Mouse (Mus musculus) liver, postnatal 0 days (tissue): Measurements from ENCODE around the gene Nrxn1. TPM values are rescaled to one million over a fixed set of nuclear protein-coding genes. Genes with fewer than 3 reads are reported as not detected.
A peak's percentile ranks its signal among the peaks of the same experiment; 100 is the strongest.

Experiments used
- ATAC-seq: fragments of 200-750 bp; cut with Nextera tagmentation; 2 replicates; pipeline ENCODE4 v1.8.0; 2017; ENCODE audit warnings: mild to moderate bottlenecking, moderate library complexity
- DNase-seq: peaks from one replicate; pipeline ENCODE4 v3.0.0-alpha.2; 2016
- H3K27ac ChIP-seq: fragments of 300-500 bp; sonication (generic); 2 replicates; pipeline ENCODE4 v1.5.1; 2014; ENCODE audit warnings: antibody characterized with exemption, moderate library complexity, mild to moderate bottlenecking, low read depth
- H3K27me3 ChIP-seq: fragments of 300-500 bp; sonication (generic); 2 replicates; pipeline ENCODE4 v1.6.1; 2014; ENCODE audit warnings: low read length, control low read depth, mixed read lengths; ENCODE audit not compliant: insufficient read depth
- H3K36me3 ChIP-seq: fragments of 300-500 bp; sonication (generic); replicated peaks from 2 replicates; pipeline ENCODE4 v1.6.1; 2014; ENCODE audit warnings: mild to moderate bottlenecking, control low read depth, low read length, moderate library complexity, mixed read lengths; ENCODE audit not compliant: insufficient read depth
- H3K4me1 ChIP-seq: fragments of 300-500 bp; sonication (generic); 2 replicates; pipeline ENCODE4 v1.6.1; 2014; ENCODE audit warnings: antibody characterized with exemption, mild to moderate bottlenecking, control low read depth; ENCODE audit not compliant: insufficient read depth
- H3K4me2 ChIP-seq: fragments of 300-500 bp; sonication (generic); 2 replicates; pipeline ENCODE4 v1.6.1; 2014; ENCODE audit warnings: low read depth, mild to moderate bottlenecking, low read length, moderate library complexity, mixed read lengths
- H3K4me3 ChIP-seq: fragments of 300-500 bp; sonication (generic); 2 replicates; pipeline ENCODE4 v1.5.1; 2014; ENCODE audit warnings: low read depth, low read length
- H3K9ac ChIP-seq: fragments of 300-500 bp; sonication (generic); replicated peaks from 2 replicates; pipeline ENCODE4 v1.6.1; 2014; ENCODE audit warnings: mild to moderate bottlenecking, moderate library complexity
- H3K9me3 ChIP-seq: fragments of 300-500 bp; sonication (generic); 2 replicates; pipeline ENCODE4 v1.6.1; 2016; ENCODE audit warnings: mild to moderate bottlenecking, control low read depth, low read length, mixed read lengths
- CTCF ChIP-seq: sonication (generic); IDR thresholded peaks from 2 replicates; pipeline ENCODE4 v1.5.1; 2016; ENCODE audit warnings: antibody characterized with exemption, low read depth
- EP300 ChIP-seq: IDR thresholded peaks from 2 replicates; pipeline ENCODE4 v1.6.1; 2016; ENCODE audit warnings: antibody characterized with exemption, low read depth, mild to moderate bottlenecking
- WGBS: fragments of 180-500 bp; shearing (Covaris S2); extraction: QIAGEN DNeasy Blood & Tissue Kit; methylation state at CpG from one replicate; pipeline ENCODE4 v1.1.7; 2014; ENCODE audit not compliant: insufficient replicate concordance; 5-methylcytosine and 5-hydroxymethylcytosine counted together
- polyA plus RNA-seq: library from polyadenylated mRNA; unstranded; fragments of >200 nt; fragmentation: Nextera tagmentation; extraction: Ambion mirVana; gene quantifications from 2 replicates; pipeline ENCODE4 v1.2.1, GENCODE M21; 2015

The Nrxn1 gene
- polyA plus RNA-seq, 1 experiment from 2014 or later: 0.41 TPM

GRCm38 (mm10) chr17:90454356-90454737 lies 638.5 kb downstream of the Nrxn1 start:
- H3K9ac ChIP-seq: no peak overlapping the region
- 3% methylated on average over 15 of the region's 15 CpGs for WGBS
- no peak for TF ChIP-seq EP300
- TF ChIP-seq CTCF: no peak
- no peak overlapping the region for H3K4me2 ChIP-seq
- no peak overlapping the region for H3K27ac ChIP-seq
- DNase-seq (peak; percentile 10), ATAC-seq (no peak)
- H3K4me3 ChIP-seq: peak overlapping the region; percentile 26; the same call in 1 of the 2 replicates
- H3K9me3 ChIP-seq: no peaks in the 10 kb centered on the region
- no peaks in the 10 kb centered on the region for H3K36me3 ChIP-seq
- H3K27me3 ChIP-seq: peaks cover 27% of the 10 kb centered on the region
- no peaks in the 10 kb centered on the region for H3K4me1 ChIP-seq

GRCm38 (mm10) chr17:90453280-90453679 lies 639.6 kb downstream of the Nrxn1 start:
- H3K36me3 ChIP-seq: no peaks in the 10 kb centered on the region
- TF ChIP-seq CTCF (no peak), EP300 (no peak)
- DNase-seq: no peak
- H3K4me2 ChIP-seq: no peak overlapping the region
- H3K9me3 ChIP-seq: no peaks in the 10 kb centered on the region
- 41% methylated on average over 4 of the region's 4 CpGs for WGBS
- peaks cover 27% of the 10 kb centered on the region for H3K27me3 ChIP-seq
- H3K27ac ChIP-seq: no peak overlapping the region
- ATAC-seq: no peak
- no peaks in the 10 kb centered on the region for H3K4me1 ChIP-seq
- no peak overlapping the region for H3K4me3 ChIP-seq
- H3K9ac ChIP-seq: no peak overlapping the region

GRCm38 (mm10) chr17:90452770-90453169 lies 640.1 kb downstream of the Nrxn1 start:
- ATAC-seq (no peak), DNase-seq (no peak)
- H3K27ac ChIP-seq: no peak overlapping the region
- 0 out of 2 replicates have a peak, but pooled peaks have one; percentile 15 for TF ChIP-seq CTCF
- TF ChIP-seq EP300: no peak
- H3K27me3 ChIP-seq: peaks cover 27% of the 10 kb centered on the region
- no peak overlapping the region for H3K9ac ChIP-seq
- no peak overlapping the region for H3K4me2 ChIP-seq
- H3K9me3 ChIP-seq: no peaks in the 10 kb centered on the region
- WGBS: 58% methylated on average over 2 of the region's 2 CpGs
- H3K36me3 ChIP-seq: no peaks in the 10 kb centered on the region
- H3K4me3 ChIP-seq: no peak overlapping the region
- no peaks in the 10 kb centered on the region for H3K4me1 ChIP-seq

GRCm38 (mm10) chr17:90451384-90451783 lies 641.5 kb downstream of the Nrxn1 start:
- DNase-seq (no peak), ATAC-seq (no peak)
- H3K36me3 ChIP-seq: no peaks in the 10 kb centered on the region
- no peak overlapping the region for H3K4me2 ChIP-seq
- H3K9me3 ChIP-seq: no peaks in the 10 kb centered on the region
- H3K4me1 ChIP-seq: no peaks in the 10 kb centered on the region
- H3K27me3 ChIP-seq: peaks cover 22% of the 10 kb centered on the region
- 65% methylated on average over 2 of the region's 2 CpGs for WGBS
- no peak overlapping the region for H3K9ac ChIP-seq
- H3K27ac ChIP-seq: no peak overlapping the region
- H3K4me3 ChIP-seq: no peak overlapping the region
- TF ChIP-seq CTCF: no peak
- TF ChIP-seq EP300: no peak

GRCm38 (mm10) chr17:90443067-90443466 lies 649.8 kb downstream of the Nrxn1 start:
- H3K27me3 ChIP-seq: no peaks in the 10 kb centered on the region
- ATAC-seq (no peak), DNase-seq (no peak)
- no peak overlapping the region for H3K9ac ChIP-seq
- H3K4me2 ChIP-seq: no peak overlapping the region
- no peak overlapping the region for H3K27ac ChIP-seq
- no peaks in the 10 kb centered on the region for H3K4me1 ChIP-seq
- no peak overlapping the region for H3K4me3 ChIP-seq
- H3K36me3 ChIP-seq: no peaks in the 10 kb centered on the region
- TF ChIP-seq EP300: no peak
- no peak for TF ChIP-seq CTCF
- no peaks in the 10 kb centered on the region for H3K9me3 ChIP-seq

- DNase-seq (no peak), ATAC-seq (no peak)
- Histone ChIP-seq H3K27ac (no peak overlapping the region), H3K4me1 (no peaks in the 10 kb centered on the region), H3K9me3 (no peaks in the 10 kb centered on the region), H3K4me2 (no peak overlapping the region), H3K27me3 (no peaks in the 10 kb centered on the region), H3K9ac (no peak overlapping the region), H3K4me3 (no peak overlapping the region), H3K36me3 (no peaks in the 10 kb centered on the region)
- no peak for TF ChIP-seq EP300
- TF ChIP-seq CTCF: no peak
These were observed 657.0 kb downstream of the Nrxn1 start for GRCm38 (mm10) chr17:90435836-90436235.

GRCm38 (mm10) chr17:90435371-90435770 lies 657.5 kb downstream of the Nrxn1 start:
- TF ChIP-seq CTCF: no peak
- DNase-seq (no peak), ATAC-seq (no peak)
- Histone ChIP-seq H3K4me3 (no peak overlapping the region), H3K4me2 (no peak overlapping the region), H3K27ac (no peak overlapping the region), H3K36me3 (no peaks in the 10 kb centered on the region), H3K4me1 (no peaks in the 10 kb centered on the region), H3K27me3 (no peaks in the 10 kb centered on the region), H3K9ac (no peak overlapping the region), H3K9me3 (no peaks in the 10 kb centered on the region)
- WGBS: 66% methylated on average over 2 of the region's 2 CpGs
